Mouse (Mus musculus): ENCODE data around the gene Als2. TPM values are rescaled to one million over a fixed set of nuclear protein-coding genes. Genes with fewer than 3 reads are reported as not detected.

Als2 gene
- polyA plus RNA-seq, 1 experiment from 2014 or later: 7.5 TPM

DNA sequence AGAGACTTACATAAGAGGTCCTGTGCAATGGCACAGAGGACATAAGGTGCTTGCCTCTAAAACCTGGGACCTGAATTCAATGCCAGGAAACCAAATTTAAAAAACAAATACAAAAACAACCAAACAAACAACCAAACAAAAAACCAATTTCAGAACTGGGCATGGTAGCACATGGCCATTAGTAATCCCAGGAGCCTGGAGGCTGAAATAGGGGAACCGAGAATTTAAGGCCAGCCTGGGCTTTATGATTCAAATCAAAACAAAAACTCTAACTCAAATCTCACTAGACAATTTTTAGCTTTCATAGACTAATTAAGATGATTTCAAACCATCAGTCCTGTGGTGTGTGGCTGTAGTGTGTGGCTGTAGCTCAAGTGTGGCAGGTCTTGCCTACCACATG, 32.5 kb downstream of the Als2 start:
- no peak for ATAC-seq (ENCODE audit: insufficient number of reproducible peaks, low FRiP score, low TSS enrichment, low read depth)
- Histone ChIP-seq H3K36me3 (peaks cover 45% of the 10 kb centered on the region), H3K27me3 (no peaks in the 10 kb centered on the region), H3K4me3 (no peak overlapping the region), H3K4me2 (no peak overlapping the region), H3K27ac (no peak overlapping the region), H3K4me1 (no peaks in the 10 kb centered on the region), H3K9me3 (no peaks in the 10 kb centered on the region), H3K9ac (no peak overlapping the region)
- 88% methylated on average over 1 of the region's 1 CpGs for WGBS

DNA sequence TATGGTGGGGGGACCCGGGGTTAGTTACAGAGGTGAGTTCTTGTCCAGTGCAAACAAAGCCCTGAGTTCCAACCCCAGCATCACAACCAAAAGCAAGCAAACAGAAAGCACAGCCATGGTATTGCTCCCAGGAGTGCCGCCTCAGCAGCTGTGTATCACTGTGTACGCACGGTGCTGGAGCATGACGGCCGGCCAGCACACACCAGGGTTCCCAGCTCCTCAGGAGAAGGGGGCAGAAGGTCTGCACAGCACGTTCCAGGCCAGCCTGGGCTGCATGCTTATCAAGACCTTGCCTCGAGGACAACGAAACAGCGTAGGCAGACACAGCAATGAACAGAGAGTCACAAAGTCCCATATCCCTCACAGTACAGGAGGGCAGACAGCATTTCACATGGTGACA, 34.7 kb downstream of the Als2 start:
- Histone ChIP-seq H3K27me3 (no peaks in the 10 kb centered on the region), H3K27ac (no peak overlapping the region), H3K9ac (no peak overlapping the region), H3K4me2 (no peak overlapping the region), H3K36me3 (peaks cover 45% of the 10 kb centered on the region), H3K4me3 (no peak overlapping the region), H3K4me1 (no peaks in the 10 kb centered on the region), H3K9me3 (no peaks in the 10 kb centered on the region)
- no peak for ATAC-seq (ENCODE audit: insufficient number of reproducible peaks, low FRiP score, low TSS enrichment, low read depth)
- WGBS: 90% methylated on average over 10 of the region's 10 CpGs

DNA sequence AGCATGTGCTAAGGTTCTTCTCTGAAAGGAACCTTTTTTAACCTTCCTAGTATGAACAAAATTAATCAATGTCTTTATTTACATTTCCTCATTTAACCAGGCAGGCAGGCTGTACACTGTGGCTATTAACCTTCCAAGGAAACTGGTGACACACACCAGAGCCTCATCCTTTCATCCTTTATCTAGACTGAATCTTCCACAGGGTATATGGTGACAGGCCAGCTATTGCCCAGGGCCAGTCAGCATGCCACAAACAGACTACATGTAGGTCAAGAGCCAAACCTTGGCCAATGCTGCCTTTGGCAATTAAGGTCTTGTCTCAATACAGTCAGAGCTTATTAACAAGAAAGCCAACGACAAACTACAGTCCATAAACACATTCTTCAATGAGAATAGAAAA, 35.5 kb downstream of the Als2 start:
- Histone ChIP-seq H3K27me3 (no peaks in the 10 kb centered on the region), H3K27ac (no peak overlapping the region), H3K4me1 (no peaks in the 10 kb centered on the region), H3K4me3 (no peak overlapping the region), H3K36me3 (peaks cover 45% of the 10 kb centered on the region), H3K4me2 (no peak overlapping the region), H3K9me3 (no peaks in the 10 kb centered on the region), H3K9ac (no peak overlapping the region)
- ATAC-seq (ENCODE audit: insufficient number of reproducible peaks, low FRiP score, low TSS enrichment, low read depth): no peak
- WGBS: 53% methylated on average over 1 of the region's 1 CpGs

DNA sequence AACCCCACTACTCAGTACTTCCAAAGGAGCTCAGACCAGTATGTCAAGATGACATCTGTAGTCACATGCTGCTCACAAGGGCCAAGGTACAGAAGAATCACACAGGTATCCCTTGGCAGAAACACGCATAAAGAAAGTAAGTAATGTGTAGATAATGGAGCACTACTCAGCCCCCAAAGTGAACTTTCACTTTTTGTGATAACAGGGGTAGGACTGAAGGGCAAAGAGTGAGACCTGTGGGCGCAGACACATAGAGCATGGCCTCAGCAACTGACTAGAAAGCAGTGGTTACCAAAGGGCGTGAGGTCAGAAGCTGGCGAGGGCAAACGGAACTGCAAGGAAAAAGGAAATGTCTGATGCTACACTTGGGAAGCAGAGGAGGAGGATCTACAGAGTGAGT, 36.1 kb downstream of the Als2 start:
- Histone ChIP-seq H3K4me3 (no peak overlapping the region), H3K9ac (no peak overlapping the region), H3K4me1 (no peaks in the 10 kb centered on the region), H3K27me3 (no peaks in the 10 kb centered on the region), H3K36me3 (peaks cover 46% of the 10 kb centered on the region), H3K9me3 (no peaks in the 10 kb centered on the region), H3K4me2 (no peak overlapping the region), H3K27ac (no peak overlapping the region)
- WGBS: 89% methylated on average over 5 of the region's 5 CpGs
- ATAC-seq (ENCODE audit: insufficient number of reproducible peaks, low FRiP score, low TSS enrichment, low read depth): no peak

DNA sequence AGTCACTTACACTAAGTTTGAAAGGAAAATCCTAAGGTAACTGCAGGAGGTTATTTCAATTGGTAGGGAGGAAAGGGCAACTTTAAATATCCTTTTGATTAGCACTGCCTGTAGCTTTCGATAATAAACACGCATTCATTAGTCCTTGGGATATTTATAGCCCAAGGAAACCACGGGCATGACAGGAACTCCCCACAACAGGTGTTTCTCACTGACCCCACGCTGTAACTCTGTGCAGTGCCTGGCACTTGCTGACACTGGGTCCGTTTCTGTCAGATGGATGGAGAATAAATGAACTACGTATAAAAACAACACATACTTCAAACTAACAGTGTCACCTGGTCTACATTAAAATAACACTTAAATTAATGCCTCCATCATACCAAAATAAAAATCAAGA, 42.1 kb downstream of the Als2 start:
- Histone ChIP-seq H3K4me1 (no peaks in the 10 kb centered on the region), H3K27me3 (no peaks in the 10 kb centered on the region), H3K9me3 (no peaks in the 10 kb centered on the region), H3K9ac (no peak overlapping the region), H3K27ac (no peak overlapping the region), H3K4me3 (no peak overlapping the region), H3K4me2 (no peak overlapping the region), H3K36me3 (peaks cover 32% of the 10 kb centered on the region)
- no peak for ATAC-seq (ENCODE audit: insufficient number of reproducible peaks, low FRiP score, low TSS enrichment, low read depth)
- 26% methylated on average over 6 of the region's 6 CpGs for WGBS

DNA sequence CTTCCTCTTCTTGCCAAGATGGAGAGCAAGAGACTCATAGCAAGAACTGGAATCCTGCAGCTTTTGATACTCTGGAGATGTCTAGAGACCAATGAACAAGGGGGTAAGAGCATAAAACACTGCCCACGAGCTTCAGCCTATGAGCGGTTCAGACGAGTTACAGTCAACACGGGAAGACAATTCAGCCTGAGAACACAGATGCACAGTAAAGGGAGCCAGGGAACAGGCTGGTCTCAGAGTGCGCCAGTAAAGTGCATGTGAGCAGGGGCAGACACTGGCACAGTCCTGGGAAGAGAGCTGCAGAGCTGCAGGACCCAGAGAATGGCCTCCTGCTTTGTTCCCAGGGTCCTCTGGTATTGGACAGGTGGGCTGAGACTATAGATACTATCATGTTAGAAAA, 49.2 kb downstream of the Als2 start:
- no peak overlapping the region for H3K27ac ChIP-seq
- ATAC-seq (ENCODE audit: insufficient number of reproducible peaks, low FRiP score, low TSS enrichment, low read depth): no peak
- H3K36me3 ChIP-seq: peaks cover 23% of the 10 kb centered on the region
- no peaks in the 10 kb centered on the region for H3K4me1 ChIP-seq
- H3K4me3 ChIP-seq: no peak overlapping the region
- H3K9me3 ChIP-seq: no peaks in the 10 kb centered on the region
- no peak overlapping the region for H3K9ac ChIP-seq
- 66% methylated on average over 5 of the region's 5 CpGs for WGBS
- H3K27me3 ChIP-seq: no peaks in the 10 kb centered on the region
- H3K4me2 ChIP-seq: no peak overlapping the region

DNA sequence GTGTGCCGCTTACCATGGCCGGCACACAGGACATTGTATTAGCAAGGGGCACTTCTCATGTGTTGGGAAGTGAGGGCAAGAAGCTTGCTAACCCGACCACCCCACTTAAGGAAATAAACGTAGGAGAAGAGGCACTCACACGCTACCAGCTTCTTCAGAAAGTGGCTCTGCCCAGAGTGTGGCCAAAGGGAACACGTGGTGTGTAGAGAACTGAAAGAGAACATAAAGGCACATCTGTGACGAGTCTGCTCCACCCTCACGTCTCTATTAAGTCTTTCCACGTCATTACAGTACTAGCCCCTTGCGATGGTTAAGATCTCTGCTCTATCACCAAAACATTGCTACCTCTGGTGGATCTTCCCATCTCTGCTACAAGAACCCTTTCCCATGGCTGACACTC, 50.7 kb downstream of the Als2 start:
- Histone ChIP-seq H3K27ac (no peak overlapping the region), H3K4me2 (no peak overlapping the region), H3K9me3 (no peaks in the 10 kb centered on the region), H3K4me1 (no peaks in the 10 kb centered on the region), H3K9ac (no peak overlapping the region), H3K27me3 (no peaks in the 10 kb centered on the region), H3K4me3 (no peak overlapping the region), H3K36me3 (peaks cover 33% of the 10 kb centered on the region)
- no peak for ATAC-seq (ENCODE audit: insufficient number of reproducible peaks, low FRiP score, low TSS enrichment, low read depth)
- WGBS: 86% methylated on average over 10 of the region's 10 CpGs

DNA sequence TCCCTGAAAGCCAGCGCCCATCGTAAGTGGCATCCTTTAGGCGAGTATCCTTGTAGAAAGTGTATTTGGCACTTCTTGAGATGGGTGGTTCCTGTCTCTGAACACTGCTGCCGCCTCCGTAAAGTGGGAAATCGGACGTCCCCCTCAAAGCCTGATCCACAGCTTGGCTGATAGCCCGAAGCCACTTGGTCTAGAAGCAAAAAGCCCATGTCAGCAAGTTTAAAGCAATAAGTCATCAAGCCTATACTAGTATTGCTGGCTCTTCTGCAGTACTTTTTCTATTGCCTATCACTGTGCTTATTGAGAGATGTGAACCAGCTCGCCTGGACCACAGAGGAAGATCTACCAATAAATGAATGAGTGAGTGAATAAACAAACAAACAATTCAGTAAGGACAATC, 51.6 kb downstream of the Als2 start:
- H3K4me3 ChIP-seq: no peak overlapping the region
- no peaks in the 10 kb centered on the region for H3K27me3 ChIP-seq
- no peak overlapping the region for H3K9ac ChIP-seq
- WGBS: 84% methylated on average over 9 of the region's 9 CpGs
- H3K4me1 ChIP-seq: no peaks in the 10 kb centered on the region
- H3K4me2 ChIP-seq: no peak overlapping the region
- H3K27ac ChIP-seq: no peak overlapping the region
- no peaks in the 10 kb centered on the region for H3K9me3 ChIP-seq
- peaks cover 35% of the 10 kb centered on the region for H3K36me3 ChIP-seq
- ATAC-seq (ENCODE audit: insufficient number of reproducible peaks, low FRiP score, low TSS enrichment, low read depth): no peak

DNA sequence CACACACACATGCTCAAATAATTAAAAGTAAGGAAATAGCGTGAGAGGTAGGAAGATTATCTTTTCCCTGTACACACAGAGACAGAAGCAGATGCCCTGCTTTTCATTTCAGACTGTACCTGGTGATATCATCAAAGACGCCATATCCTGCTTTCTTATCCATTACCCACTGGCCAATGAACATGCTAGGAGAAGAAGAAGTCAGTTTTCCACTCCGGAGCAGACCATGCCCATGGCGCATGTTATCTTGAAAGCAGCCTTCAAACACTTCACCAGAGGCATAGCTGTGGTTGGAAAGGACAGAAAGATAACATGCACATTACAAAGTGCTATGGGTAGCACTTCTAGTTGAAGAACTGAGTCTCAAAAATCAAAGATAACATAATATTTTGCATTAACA, 54.0 kb downstream of the Als2 start:
- Histone ChIP-seq H3K27me3 (no peaks in the 10 kb centered on the region), H3K4me3 (no peak overlapping the region), H3K9ac (no peak overlapping the region), H3K4me1 (no peaks in the 10 kb centered on the region), H3K4me2 (no peak overlapping the region), H3K36me3 (peaks cover 52% of the 10 kb centered on the region), H3K9me3 (no peaks in the 10 kb centered on the region), H3K27ac (no peak overlapping the region)
- WGBS: 96% methylated on average over 4 of the region's 4 CpGs
- ATAC-seq (ENCODE audit: insufficient number of reproducible peaks, low FRiP score, low TSS enrichment, low read depth): no peak

DNA sequence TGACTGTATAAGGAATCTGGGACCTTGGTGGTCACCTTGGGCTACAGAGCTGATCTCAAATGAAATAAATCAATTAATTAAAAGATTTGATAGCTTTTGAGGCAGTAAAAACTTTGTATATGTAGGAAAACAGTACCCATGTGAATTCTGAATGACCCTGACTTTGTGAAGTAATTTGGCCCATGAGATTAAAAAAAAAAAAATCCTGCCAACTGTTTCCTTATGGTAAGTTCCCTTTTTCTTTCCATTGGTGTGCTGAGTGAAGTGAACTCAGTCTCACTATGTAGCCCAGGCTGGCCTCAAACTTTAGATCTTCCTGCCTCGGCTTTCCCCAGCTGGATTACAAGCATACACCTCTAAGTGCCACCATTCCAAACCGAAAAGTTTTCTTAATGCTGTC, 54.7 kb downstream of the Als2 start:
- ATAC-seq (ENCODE audit: insufficient number of reproducible peaks, low FRiP score, low TSS enrichment, low read depth): no peak
- no peak overlapping the region for H3K4me3 ChIP-seq
- H3K9me3 ChIP-seq: no peaks in the 10 kb centered on the region
- H3K4me1 ChIP-seq: no peaks in the 10 kb centered on the region
- H3K4me2 ChIP-seq: no peak overlapping the region
- no peak overlapping the region for H3K27ac ChIP-seq
- no peak overlapping the region for H3K9ac ChIP-seq
- WGBS: 94% methylated on average over 2 of the region's 2 CpGs
- peaks cover 53% of the 10 kb centered on the region for H3K36me3 ChIP-seq
- H3K27me3 ChIP-seq: no peaks in the 10 kb centered on the region

DNA sequence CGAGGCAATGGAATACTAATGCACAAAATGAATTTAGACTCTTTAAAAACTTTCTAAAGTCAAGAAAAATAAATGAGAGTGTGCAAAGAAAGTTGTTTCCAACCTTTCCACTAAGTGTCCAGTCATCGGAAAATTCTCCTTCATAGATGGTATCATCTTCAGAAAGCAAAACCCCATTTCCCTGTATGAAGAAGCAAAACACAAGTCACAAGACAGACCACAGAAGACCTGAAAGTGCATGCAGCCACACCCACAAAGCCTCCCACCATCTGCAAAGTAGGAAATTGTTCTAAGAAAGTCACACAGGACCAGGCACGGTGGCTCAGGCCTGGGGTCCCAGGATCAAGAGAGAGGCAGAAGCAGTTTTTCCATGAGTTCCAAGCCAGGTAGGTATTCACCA, 57.0 kb downstream of the Als2 start:
- no peak overlapping the region for H3K4me2 ChIP-seq
- no peak overlapping the region for H3K4me3 ChIP-seq
- H3K4me1 ChIP-seq: no peaks in the 10 kb centered on the region
- H3K9me3 ChIP-seq: no peaks in the 10 kb centered on the region
- H3K9ac ChIP-seq: no peak overlapping the region
- no peaks in the 10 kb centered on the region for H3K27me3 ChIP-seq
- H3K27ac ChIP-seq: no peak overlapping the region
- no peak for ATAC-seq (ENCODE audit: insufficient number of reproducible peaks, low FRiP score, low TSS enrichment, low read depth)
- H3K36me3 ChIP-seq: peaks cover 61% of the 10 kb centered on the region
- 87% methylated on average over 3 of the region's 3 CpGs for WGBS

DNA sequence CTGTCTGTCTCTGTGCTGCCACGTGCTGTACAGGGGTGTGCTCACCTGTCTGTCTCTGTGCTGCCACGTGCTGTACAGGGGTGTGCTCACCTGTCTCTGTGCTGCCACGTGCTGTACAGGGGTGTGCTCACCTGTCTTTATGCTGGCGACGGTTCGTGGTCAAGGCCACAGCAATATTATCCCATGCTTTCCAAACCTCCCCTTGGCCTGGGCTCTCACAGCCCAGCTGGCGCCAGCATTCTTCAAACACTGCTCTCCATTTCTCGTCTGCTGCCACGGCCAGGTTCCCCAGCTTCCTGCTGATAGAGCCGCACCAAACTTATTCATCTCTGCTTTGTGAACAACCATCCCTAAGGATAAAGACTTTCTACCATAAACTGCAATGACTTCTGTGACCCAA, 58.6 kb downstream of the Als2 start:
- ATAC-seq (ENCODE audit: insufficient number of reproducible peaks, low FRiP score, low TSS enrichment, low read depth): no peak
- H3K4me3 ChIP-seq: no peak overlapping the region
- H3K27ac ChIP-seq: no peak overlapping the region
- H3K36me3 ChIP-seq: peaks cover 67% of the 10 kb centered on the region
- no peaks in the 10 kb centered on the region for H3K4me1 ChIP-seq
- H3K4me2 ChIP-seq: no peak overlapping the region
- WGBS: 88% methylated on average over 10 of the region's 10 CpGs
- H3K9ac ChIP-seq: no peak overlapping the region
- H3K9me3 ChIP-seq: no peaks in the 10 kb centered on the region
- no peaks in the 10 kb centered on the region for H3K27me3 ChIP-seq

DNA sequence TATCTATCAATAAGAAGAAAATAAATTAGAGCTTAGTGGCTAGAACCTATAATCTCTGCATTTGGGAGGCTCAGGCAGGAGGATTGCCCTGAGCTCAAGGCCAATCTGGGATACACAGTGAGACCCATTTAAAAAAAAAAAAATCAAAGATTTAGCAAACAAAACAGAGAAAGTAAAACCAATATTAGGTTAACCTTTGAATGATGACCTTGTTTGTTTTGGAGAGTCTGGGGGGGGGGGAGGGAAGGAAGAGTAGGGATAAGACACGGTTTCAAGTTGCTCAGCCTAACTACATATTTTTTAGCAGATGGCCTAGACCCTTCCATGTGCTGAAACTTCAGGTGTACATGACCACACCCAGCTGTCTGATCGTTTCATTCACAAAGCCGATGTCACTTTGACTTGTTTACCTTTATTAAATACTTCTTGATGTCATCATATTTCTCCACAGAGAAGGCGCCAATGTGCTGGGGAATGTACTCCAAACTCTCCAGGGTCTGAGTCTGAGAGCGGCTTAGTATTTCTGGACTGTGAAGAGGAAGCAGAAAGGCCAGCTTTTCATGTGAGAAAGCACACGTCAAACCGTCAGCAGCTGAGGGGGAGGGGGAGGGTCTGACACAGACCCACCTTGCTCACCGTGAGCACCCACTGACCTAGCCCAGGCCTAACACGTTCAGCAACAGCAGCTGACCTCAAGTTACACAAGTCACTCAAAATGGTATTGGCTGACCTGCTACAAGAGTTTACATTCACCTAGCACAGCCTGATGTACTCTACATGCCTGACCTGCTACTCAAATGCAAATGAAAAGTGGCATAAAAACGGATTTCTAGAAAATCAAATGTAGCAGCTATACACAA, 62.3 kb downstream of the Als2 start:
- Histone ChIP-seq H3K9ac (no peak overlapping the region), H3K27ac (no peak overlapping the region), H3K4me2 (no peak overlapping the region), H3K9me3 (no peaks in the 10 kb centered on the region), H3K4me1 (no peaks in the 10 kb centered on the region), H3K36me3 (peaks cover 62% of the 10 kb centered on the region), H3K4me3 (no peak overlapping the region), H3K27me3 (no peaks in the 10 kb centered on the region)
- WGBS: 77% methylated on average over 10 of the region's 10 CpGs
- ATAC-seq (ENCODE audit: insufficient number of reproducible peaks, low FRiP score, low TSS enrichment, low read depth): no peak
